Mouse (Mus musculus): Measurements from ENCODE around the gene Slc13a4. TPM values are rescaled to one million over a fixed set of nuclear protein-coding genes. Genes with fewer than 3 reads are reported as not detected.

The Slc13a4 gene
- total and polyA plus RNA-seq, 3 experiments = 0.70 TPM; not detected in 2

GRCm38 (mm10) chr6:35288920-35289319 lies 19.0 kb downstream of the Slc13a4 start:
- intact Hi-C loops (cut with DNase I) = no loop called here
- no peak for DNase-seq
- no peak for TF ChIP-seq CTCF (IDR thresholded peaks at IDR 0.05)
- no peak for TF ChIP-seq POLR2A (IDR thresholded peaks at IDR 0.05; ENCODE audit: insufficient read depth, low read depth, low read length)
- TF ChIP-seq EP300 (IDR thresholded peaks at IDR 0.05; ENCODE audit: insufficient read depth, low read depth, low read length) = no peak
- WGBS = 50% methylated on average over 7 of the region's 7 CpGs
- H3K79me2 ChIP-seq (replicated peaks; ENCODE audit: control insufficient read depth, insufficient read depth, low read length) = no peaks in the 10 kb centered on the region
- peaks cover 6% of the 10 kb centered on the region for H3K4me1 ChIP-seq (ENCODE audit: control insufficient read depth, insufficient read depth, low read length)
- no peak overlapping the region for H3K4me3 ChIP-seq
- H3K27ac ChIP-seq = peak overlapping the region; percentile 47
- H3K27me3 ChIP-seq (ENCODE audit: control insufficient read depth, insufficient read depth, low read length) = no peaks in the 10 kb centered on the region
- no peak overlapping the region for H3K9ac ChIP-seq (ENCODE audit: low read depth, low read length)
- no peaks in the 10 kb centered on the region for H3K36me3 ChIP-seq (ENCODE audit: control insufficient read depth, insufficient read depth, low read length)

GRCm38 (mm10) chr6:35288114-35288761 lies 19.7 kb downstream of the Slc13a4 start:
- H3K9ac ChIP-seq (ENCODE audit: low read depth, low read length) = no peak overlapping the region
- H3K4me3 ChIP-seq = no peak overlapping the region
- DNase-seq = peak; percentile 50 to 65
- H3K27ac ChIP-seq = peak overlapping the region; percentile 47
- H3K79me2 ChIP-seq (replicated peaks; ENCODE audit: control insufficient read depth, insufficient read depth, low read length) = no peaks in the 10 kb centered on the region
- intact Hi-C loops (cut with DNase I) = no loop called here
- peaks cover 6% of the 10 kb centered on the region for H3K4me1 ChIP-seq (ENCODE audit: control insufficient read depth, insufficient read depth, low read length)
- WGBS = 33% methylated on average over 11 of the region's 11 CpGs
- no peaks in the 10 kb centered on the region for H3K36me3 ChIP-seq (ENCODE audit: control insufficient read depth, insufficient read depth, low read length)
- TF ChIP-seq CTCF (IDR thresholded peaks at IDR 0.05) = peak; percentile 50
- no peak for TF ChIP-seq POLR2A (IDR thresholded peaks at IDR 0.05; ENCODE audit: insufficient read depth, low read depth, low read length)
- peak; percentile 15; the same call in 1 of the 2 replicates for TF ChIP-seq EP300 (IDR thresholded peaks at IDR 0.05; ENCODE audit: insufficient read depth, low read depth, low read length)
- H3K27me3 ChIP-seq (ENCODE audit: control insufficient read depth, insufficient read depth, low read length) = no peaks in the 10 kb centered on the region

DNA sequence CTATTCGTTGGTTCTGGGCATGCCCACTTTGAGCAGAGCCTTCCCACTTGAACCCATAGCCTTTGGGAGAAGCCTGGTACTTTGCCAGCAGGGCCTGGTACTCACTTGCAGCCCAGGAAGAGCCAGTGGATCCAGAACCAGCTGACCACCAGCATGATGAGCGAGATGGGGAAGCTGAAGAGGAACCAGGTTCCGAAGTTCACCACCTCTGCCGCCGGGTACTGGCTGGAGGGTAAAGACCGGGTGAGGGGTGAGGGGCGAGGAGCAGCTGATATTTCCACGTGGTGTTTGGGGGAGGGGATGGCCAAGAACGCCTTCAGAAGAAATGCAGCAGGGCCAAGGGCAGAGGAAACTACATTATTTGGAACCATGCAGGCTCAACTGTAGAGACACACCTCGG lies 28.6 kb downstream of the Slc13a4 start:
- Histone ChIP-seq H3K9ac (ENCODE audit: low read depth, low read length) (no peak overlapping the region), H3K27me3 (ENCODE audit: control insufficient read depth, insufficient read depth, low read length) (no peaks in the 10 kb centered on the region), H3K36me3 (ENCODE audit: control insufficient read depth, insufficient read depth, low read length) (no peaks in the 10 kb centered on the region), H3K79me2 (replicated peaks; ENCODE audit: control insufficient read depth, insufficient read depth, low read length) (no peaks in the 10 kb centered on the region), H3K4me1 (ENCODE audit: control insufficient read depth, insufficient read depth, low read length) (no peaks in the 10 kb centered on the region), H3K4me3 (no peak overlapping the region), H3K27ac (no peak overlapping the region)
- DNase-seq = no peak
- 74% methylated on average over 10 of the region's 10 CpGs for WGBS
- intact Hi-C loops (cut with DNase I) = no loop called here
- no peak for TF ChIP-seq CTCF (IDR thresholded peaks at IDR 0.05)
- TF ChIP-seq EP300 (IDR thresholded peaks at IDR 0.05; ENCODE audit: insufficient read depth, low read depth, low read length) = no peak
- TF ChIP-seq POLR2A (IDR thresholded peaks at IDR 0.05; ENCODE audit: insufficient read depth, low read depth, low read length) = no peak

DNA sequence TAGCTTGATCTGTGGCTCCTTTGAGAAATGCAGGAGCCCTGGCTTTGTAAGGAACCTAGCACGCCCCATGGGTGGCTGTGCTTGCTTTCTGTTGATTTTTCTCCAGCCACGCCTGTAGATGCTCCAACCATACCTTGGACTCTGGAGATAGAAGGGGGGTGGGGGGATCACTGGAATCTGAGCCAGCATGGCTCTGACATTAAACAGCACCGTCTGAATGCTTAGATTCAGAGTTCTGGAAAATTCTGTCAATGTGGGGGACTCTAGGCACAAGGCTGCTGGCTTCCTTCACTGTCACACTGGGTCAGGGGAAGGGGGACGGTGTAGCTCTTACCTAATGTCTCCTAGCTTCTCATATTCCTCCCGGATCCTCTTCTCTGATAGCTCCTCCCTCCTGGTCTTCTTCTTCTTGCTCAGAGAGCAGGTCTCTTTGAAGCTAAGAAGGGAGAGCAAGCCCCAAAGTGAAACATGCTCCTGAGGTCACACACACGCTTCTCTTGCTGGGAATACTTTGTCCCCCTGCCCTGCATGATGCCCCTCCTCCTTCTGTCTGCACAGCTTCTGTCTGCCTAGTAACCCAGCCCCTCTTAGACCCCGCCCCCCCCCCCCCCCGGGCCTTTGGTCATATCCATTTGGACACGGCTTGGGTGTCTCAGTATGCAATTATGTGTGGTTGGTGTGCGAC lies 29.9 kb downstream of the Slc13a4 start:
- H3K36me3 ChIP-seq (ENCODE audit: control insufficient read depth, insufficient read depth, low read length) = no peaks in the 10 kb centered on the region
- TF ChIP-seq POLR2A (IDR thresholded peaks at IDR 0.05; ENCODE audit: insufficient read depth, low read depth, low read length) (no peak), CTCF (IDR thresholded peaks at IDR 0.05) (no peak), EP300 (IDR thresholded peaks at IDR 0.05; ENCODE audit: insufficient read depth, low read depth, low read length) (no peak)
- intact Hi-C loops (cut with DNase I) = no loop called here
- no peaks in the 10 kb centered on the region for H3K79me2 ChIP-seq (replicated peaks; ENCODE audit: control insufficient read depth, insufficient read depth, low read length)
- no peak overlapping the region for H3K27ac ChIP-seq
- no peak overlapping the region for H3K4me3 ChIP-seq
- H3K27me3 ChIP-seq (ENCODE audit: control insufficient read depth, insufficient read depth, low read length) = no peaks in the 10 kb centered on the region
- no peak for DNase-seq
- no peaks in the 10 kb centered on the region for H3K4me1 ChIP-seq (ENCODE audit: control insufficient read depth, insufficient read depth, low read length)
- 50% methylated on average over 10 of the region's 10 CpGs for WGBS
- H3K9ac ChIP-seq (ENCODE audit: low read depth, low read length) = no peak overlapping the region

- DNase-seq = no peak
- Histone ChIP-seq H3K27ac (no peak overlapping the region), H3K36me3 (ENCODE audit: control insufficient read depth, insufficient read depth, low read length) (no peaks in the 10 kb centered on the region), H3K4me1 (ENCODE audit: control insufficient read depth, insufficient read depth, low read length) (no peaks in the 10 kb centered on the region), H3K79me2 (replicated peaks; ENCODE audit: control insufficient read depth, insufficient read depth, low read length) (no peaks in the 10 kb centered on the region), H3K9ac (ENCODE audit: low read depth, low read length) (no peak overlapping the region), H3K27me3 (ENCODE audit: control insufficient read depth, insufficient read depth, low read length) (no peaks in the 10 kb centered on the region), H3K4me3 (no peak overlapping the region)
- intact Hi-C loops (cut with DNase I) = no loop called here
- TF ChIP-seq CTCF (IDR thresholded peaks at IDR 0.05) (no peak), EP300 (IDR thresholded peaks at IDR 0.05; ENCODE audit: insufficient read depth, low read depth, low read length) (no peak), POLR2A (IDR thresholded peaks at IDR 0.05; ENCODE audit: insufficient read depth, low read depth, low read length) (no peak)
- 71% methylated on average over 11 of the region's 11 CpGs for WGBS
Observed at GRCm38 (mm10) chr6:35273391-35274082, 34.4 kb downstream of the Slc13a4 start.
